Mouse (Mus musculus) spleen, adult 18-20 months (tissue): ENCODE results near the gene Slc6a4.
A peak's percentile ranks its signal among the peaks of the same experiment; 100 is the strongest.

Experiments used
- DNase-seq, 2 experiments: peaks; one replicate each; pipeline ENCODE4 v3.0.0; 2022; ENCODE audit warnings: mixed read lengths in 2 of 2

Gene Slc6a4

GRCm38 (mm10) chr11:76997916-76998704 lies at the start of gene Slc6a4:
Gene Slc6a4 (plus strand): TSS chr11:76998603.
- peak in 1 of 2 experiments; percentile 9 for DNase-seq

- DNase-seq = no peak
These were observed 44.9 kb upstream of the Slc6a4 start for GRCm38 (mm10) chr11:76953536-76953935.

- no peak for DNase-seq
These were observed 32.7 kb upstream of the Slc6a4 start for GRCm38 (mm10) chr11:76965703-76966102.

- DNase-seq = no peak
These were observed 28.1 kb upstream of the Slc6a4 start for GRCm38 (mm10) chr11:76970328-76970727.

GRCm38 (mm10) chr11:76974680-76975319 lies 23.6 kb upstream of the Slc6a4 start:
- no peak for DNase-seq

- no peak for DNase-seq
These were observed 16.7 kb upstream of the Slc6a4 start for GRCm38 (mm10) chr11:76981570-76982141.

GRCm38 (mm10) chr11:76982415-76982814 lies 16.0 kb upstream of the Slc6a4 start:
- DNase-seq = no peak

GRCm38 (mm10) chr11:76983641-76984040 lies 14.8 kb upstream of the Slc6a4 start:
- DNase-seq = no peak

GRCm38 (mm10) chr11:76984173-76984572 lies 14.2 kb upstream of the Slc6a4 start:
- no peak for DNase-seq

GRCm38 (mm10) chr11:76990839-76991238 lies 7.6 kb upstream of the Slc6a4 start:
- DNase-seq = no peak

- peak; percentile 56 to 61 for DNase-seq
These were observed 5.5 kb upstream of the Slc6a4 start for GRCm38 (mm10) chr11:76992886-76993285.

- DNase-seq = no peak
These were observed 2.3 kb upstream of the Slc6a4 start for GRCm38 (mm10) chr11:76995966-76996672.

- peak; percentile 61 to 83 for DNase-seq
These were observed 1.1 kb upstream of the Slc6a4 start for GRCm38 (mm10) chr11:76997305-76997704.

GRCm38 (mm10) chr11:76998705-76999226 lies 363 bp downstream of the Slc6a4 start:
- DNase-seq = no peak

GRCm38 (mm10) chr11:77000741-77001140 lies 2.3 kb downstream of the Slc6a4 start:
- DNase-seq = no peak

- DNase-seq = no peak
These were observed 4.0 kb downstream of the Slc6a4 start for GRCm38 (mm10) chr11:77002361-77002760.

GRCm38 (mm10) chr11:77005881-77006280 lies 7.5 kb downstream of the Slc6a4 start:
- DNase-seq = no peak

GRCm38 (mm10) chr11:77006616-77007015 lies 8.2 kb downstream of the Slc6a4 start:
- DNase-seq = no peak

GRCm38 (mm10) chr11:77009069-77010025 lies 10.9 kb downstream of the Slc6a4 start:
- no peak for DNase-seq

- DNase-seq = no peak
These were observed 12.5 kb downstream of the Slc6a4 start for GRCm38 (mm10) chr11:77010762-77011475.

- DNase-seq = no peak
These were observed 19.6 kb downstream of the Slc6a4 start for GRCm38 (mm10) chr11:77018046-77018445.
